Mouse (Mus musculus): Measurements from ENCODE around the gene Zfp472.

The Zfp472 gene

GRCm38 (mm10) chr17:32965623-32966290, at the start of gene Zfp472:
TSS of gene Zfp472 (plus strand) at chr17:32965814.
- DNase-seq (ENCODE audit: low spot score in 2 of 2): peak; percentile 89 to 90

- DNase-seq (ENCODE audit: low spot score in 2 of 2): no peak
These were observed 49.5 kb upstream of the Zfp472 start for GRCm38 (mm10) chr17:32916075-32916474.

- no peak for DNase-seq (ENCODE audit: low spot score in 2 of 2)
These were observed 48.5 kb upstream of the Zfp472 start, which contains the start of gene Cyp4f14 for GRCm38 (mm10) chr17:32917131-32917530. TSS of gene Cyp4f14 (minus strand) at chr17:32917342.

GRCm38 (mm10) chr17:32919123-32919522, 46.5 kb upstream of the Zfp472 start:
- no peak for DNase-seq (ENCODE audit: low spot score in 2 of 2)

GRCm38 (mm10) chr17:32923681-32924080, 41.9 kb upstream of the Zfp472 start:
- DNase-seq (ENCODE audit: low spot score in 2 of 2): no peak

GRCm38 (mm10) chr17:32924658-32925312, 40.8 kb upstream of the Zfp472 start:
- DNase-seq (ENCODE audit: low spot score in 2 of 2): peak; percentile 61 to 65

GRCm38 (mm10) chr17:32927803-32928202, 37.8 kb upstream of the Zfp472 start:
- no peak for DNase-seq (ENCODE audit: low spot score in 2 of 2)

- DNase-seq (ENCODE audit: low spot score in 2 of 2): no peak
These were observed 25.8 kb upstream of the Zfp472 start for GRCm38 (mm10) chr17:32939831-32940230.

- DNase-seq (ENCODE audit: low spot score in 2 of 2): no peak
These were observed 22.0 kb upstream of the Zfp472 start for GRCm38 (mm10) chr17:32943661-32944060.

GRCm38 (mm10) chr17:32944402-32945035, 21.1 kb upstream of the Zfp472 start:
- no peak for DNase-seq (ENCODE audit: low spot score in 2 of 2)

- DNase-seq (ENCODE audit: low spot score in 2 of 2): no peak
These were observed 18.9 kb upstream of the Zfp472 start for GRCm38 (mm10) chr17:32946716-32947115.

GRCm38 (mm10) chr17:32947215-32947914, 18.2 kb upstream of the Zfp472 start, which contains the start of gene Cyp4f13:
TSS of gene Cyp4f13 (minus strand) at chr17:32947402.
- peak; percentile 95 to 96 for DNase-seq (ENCODE audit: low spot score in 2 of 2)

- DNase-seq (ENCODE audit: low spot score in 2 of 2): no peak
These were observed 15.5 kb upstream of the Zfp472 start for GRCm38 (mm10) chr17:32950136-32950535.

- DNase-seq (ENCODE audit: low spot score in 2 of 2): no peak
These were observed 14.6 kb upstream of the Zfp472 start for GRCm38 (mm10) chr17:32951006-32951405.

- DNase-seq (ENCODE audit: low spot score in 2 of 2): peak; percentile 61 to 70
These were observed 14.2 kb upstream of the Zfp472 start for GRCm38 (mm10) chr17:32951441-32951840.

- no peak for DNase-seq (ENCODE audit: low spot score in 2 of 2)
These were observed 376 bp upstream of the Zfp472 start for GRCm38 (mm10) chr17:32965253-32965622.

GRCm38 (mm10) chr17:32981361-32981760, 15.7 kb downstream of the Zfp472 start:
- DNase-seq (ENCODE audit: low spot score in 2 of 2): no peak

GRCm38 (mm10) chr17:32986301-32986700, 20.7 kb downstream of the Zfp472 start:
- no peak for DNase-seq (ENCODE audit: low spot score in 2 of 2)

GRCm38 (mm10) chr17:32991965-32992698, 26.5 kb downstream of the Zfp472 start:
- peak; percentile 17 to 37 for DNase-seq (ENCODE audit: low spot score in 2 of 2)

GRCm38 (mm10) chr17:32992699-32993474, 27.3 kb downstream of the Zfp472 start, which contains the start of gene Zfp952:
TSS of gene Zfp952 (plus strand) at chr17:32993129.
- peak; percentile 79 to 82 for DNase-seq (ENCODE audit: low spot score in 2 of 2)

- DNase-seq (ENCODE audit: low spot score in 2 of 2): no peak
These were observed 32.9 kb downstream of the Zfp472 start for GRCm38 (mm10) chr17:32998492-32998891.

Measured in spleen, postnatal 36 days (tissue).